Mouse (Mus musculus) embryo, embryonic 10.5 days (tissue): Measurements from ENCODE around the gene Ces4a.
A peak's percentile ranks its signal among the peaks of the same experiment; 100 is the strongest.
"Not testable (repeated sequence)": the region's sequence is repeated elsewhere in the genome, so short reads cannot be mapped to it uniquely, and the experiment has no call there.

ENCODE experiments used
- DNase-seq: peaks from one replicate; pipeline ENCODE4 v3.0.0-alpha.2; 2015; ENCODE audit warnings: low spot score

Gene Ces4a

GRCm38 (mm10) chr8:105170041-105170380 is 38.4 kb downstream of the Ces4a start:
- no peak for DNase-seq

DNA sequence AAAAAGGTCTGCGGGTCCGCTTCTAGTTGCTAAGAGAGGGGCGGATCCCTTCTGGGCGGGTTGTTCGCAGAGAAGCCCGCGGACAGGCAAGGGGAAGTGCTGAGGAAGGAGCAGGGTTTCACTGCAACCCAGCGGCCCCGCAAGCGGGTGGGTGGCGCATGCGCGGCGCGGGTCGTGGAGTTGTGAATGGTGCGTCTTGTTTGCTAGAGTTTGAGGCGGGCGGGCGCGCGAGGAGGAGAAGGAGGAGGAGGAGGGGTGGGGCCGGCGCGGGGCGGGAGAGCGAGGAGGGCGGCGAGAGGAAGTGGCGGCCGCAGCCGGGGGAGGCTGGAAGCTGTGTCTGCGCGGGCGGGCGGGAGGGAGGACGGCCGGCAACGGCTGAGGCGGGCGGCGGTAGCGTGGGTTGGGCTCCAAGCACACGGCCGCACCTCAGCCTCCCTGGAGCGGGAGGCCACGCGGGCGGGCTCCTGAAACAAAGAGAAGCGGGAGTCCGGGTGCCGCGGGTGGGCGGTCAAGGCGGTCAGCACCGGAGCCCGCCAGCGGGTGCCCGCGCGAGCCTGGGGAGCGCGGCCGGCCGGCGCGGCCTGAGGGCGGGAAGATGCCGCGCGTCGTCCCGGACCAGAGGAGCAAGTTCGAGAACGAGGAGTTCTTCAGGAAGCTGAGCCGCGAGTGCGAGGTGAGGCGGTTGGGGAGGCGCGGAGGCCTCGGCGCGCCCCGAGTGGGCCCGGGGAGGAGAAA is 38.9 kb downstream of the Ces4a start, which contains the start of gene Cbfb:
Cbfb (plus strand) TSS at position 294 of the 735 bp plus-strand sequence.
- DNase-seq, result peak; percentile 95

GRCm38 (mm10) chr8:105171116-105172002 is 39.8 kb downstream of the Ces4a start:
- peak; percentile 75 for DNase-seq

- DNase-seq, result no peak
Measured at GRCm38 (mm10) chr8:105172003-105172362, 40.4 kb downstream of the Ces4a start.

DNA sequence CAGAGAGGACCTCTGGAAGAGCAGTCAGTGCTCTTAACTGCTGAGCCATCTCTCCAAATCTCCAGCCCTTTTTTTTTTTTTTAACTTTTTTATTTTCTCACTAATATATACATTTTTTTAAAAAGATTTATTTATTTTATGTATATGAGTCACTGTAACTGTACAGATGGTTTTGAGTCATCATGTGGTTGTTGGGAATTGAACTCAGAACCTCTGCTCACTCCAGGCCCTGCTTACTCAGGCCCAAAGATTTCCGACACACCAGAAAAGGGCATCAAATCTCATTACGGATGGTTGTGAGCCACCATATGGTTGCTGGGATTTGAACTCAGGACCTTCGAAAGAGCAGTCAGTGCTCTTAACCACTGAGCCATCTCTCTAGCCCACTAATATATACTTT is 43.7 kb downstream of the Ces4a start:
- not testable (repeated sequence) for DNase-seq

DNA sequence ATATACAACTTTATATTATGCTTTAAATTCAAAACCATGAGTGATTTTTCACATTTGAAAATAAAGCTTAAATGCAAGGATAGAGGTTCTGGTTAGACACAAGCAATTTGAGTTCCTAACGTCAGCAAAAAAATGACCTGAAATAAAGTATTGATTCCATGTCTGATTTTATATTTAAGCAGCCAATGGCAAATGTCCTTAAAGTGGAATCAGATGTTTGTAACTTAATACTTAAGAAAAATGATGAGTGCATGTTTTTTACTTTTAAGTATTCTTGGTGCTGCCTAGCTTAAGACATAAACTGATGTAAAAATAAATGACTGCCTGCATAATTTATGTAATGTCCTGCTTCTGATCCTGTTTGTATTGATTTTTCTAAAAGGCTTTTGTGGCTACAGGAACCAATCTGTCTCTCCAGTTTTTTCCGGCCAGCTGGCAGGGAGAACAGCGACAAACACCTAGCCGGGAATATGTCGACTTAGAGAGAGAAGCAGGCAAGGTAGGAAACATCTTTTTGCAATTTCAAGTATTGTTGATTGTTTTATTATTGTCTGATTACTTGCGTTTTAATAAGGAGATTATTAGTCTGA is 46.7 kb downstream of the Ces4a start:
- no peak for DNase-seq

DNA sequence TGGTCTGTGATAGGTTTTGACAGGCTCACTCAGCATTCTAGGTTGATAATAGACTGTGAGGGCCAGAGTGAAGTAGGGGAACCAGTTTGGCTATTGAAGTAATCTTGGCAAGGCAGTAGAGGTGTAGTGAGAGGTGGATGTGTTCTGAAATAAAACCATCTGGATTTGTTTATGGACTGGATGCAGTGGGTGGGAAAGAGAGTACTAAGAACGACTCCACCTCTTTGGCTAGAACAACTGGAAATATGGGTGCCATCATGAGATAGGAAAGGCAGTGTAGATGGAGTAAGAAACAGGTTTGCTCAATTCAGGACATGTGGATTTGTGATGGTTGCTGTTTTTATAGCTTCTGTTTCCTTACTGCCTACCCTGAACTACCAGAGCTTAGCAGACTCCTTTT is 50.6 kb downstream of the Ces4a start:
- no peak for DNase-seq

GRCm38 (mm10) chr8:105186467-105187005 is 54.9 kb downstream of the Ces4a start:
- no peak for DNase-seq

DNA sequence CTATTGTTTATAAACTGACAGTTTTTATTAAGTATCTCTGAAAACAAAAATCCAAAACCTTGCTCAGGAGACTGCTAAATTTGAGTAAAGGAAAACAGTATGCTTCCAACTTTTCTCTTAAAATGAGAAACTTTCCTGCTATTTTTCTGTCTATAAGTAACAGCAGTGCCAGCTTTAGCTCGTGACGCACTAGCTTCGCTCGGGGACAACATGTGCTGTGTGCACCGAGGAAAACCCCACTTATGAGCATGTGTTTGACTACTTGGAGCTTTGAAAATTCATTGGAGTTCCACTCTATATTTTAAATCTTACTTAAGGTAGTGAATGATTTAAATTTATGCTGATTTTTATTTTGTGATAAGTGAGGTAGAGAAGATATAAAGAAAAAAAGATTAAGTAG is 60.6 kb downstream of the Ces4a start:
- no peak for DNase-seq
